Mouse (Mus musculus): Measurements from ENCODE around the gene Ltbp3. TPM values are rescaled to one million over a fixed set of nuclear protein-coding genes. Genes with fewer than 3 reads are reported as not detected.

Gene Ltbp3
- polyA plus RNA-seq, 1 experiment from 2014 or later, result 10.6 TPM

DNA sequence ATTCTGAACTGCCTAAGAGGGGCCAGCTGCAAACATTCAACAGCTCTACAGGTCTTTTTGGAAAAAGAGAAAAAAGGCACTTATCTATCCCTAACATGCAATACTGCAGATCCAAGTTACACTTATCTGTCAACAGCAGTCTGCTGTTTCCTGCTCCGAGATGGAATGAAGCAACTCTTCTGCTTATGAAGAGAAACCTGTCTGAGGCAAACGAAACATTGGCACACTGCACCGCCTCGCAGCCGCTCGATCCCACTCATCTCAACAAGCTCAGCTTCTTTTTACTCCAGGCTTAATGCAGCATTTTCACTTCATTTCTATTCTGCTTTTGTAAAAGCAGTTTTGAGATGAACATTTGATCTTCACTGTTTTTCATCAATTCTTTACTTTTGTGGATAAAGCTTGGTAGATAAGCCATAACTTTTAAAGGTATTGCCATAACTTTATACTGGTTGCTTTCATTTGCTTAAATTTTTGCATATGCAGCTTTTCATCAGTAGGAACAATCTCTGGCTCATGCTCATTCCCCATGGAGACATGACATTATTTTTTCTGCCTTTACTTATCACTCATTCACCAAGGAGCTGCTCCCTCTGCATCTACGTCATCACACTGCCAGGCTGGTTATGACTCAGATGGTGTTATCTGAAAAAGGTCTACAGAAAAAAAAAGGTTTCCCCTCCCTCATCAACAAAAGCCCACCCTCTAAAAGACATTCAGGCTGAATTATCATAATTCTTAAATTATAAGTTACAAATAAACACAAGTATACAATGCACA is 58.2 kb downstream of the Ltbp3 start:
- Histone ChIP-seq H3K4me1 (replicated peaks) (peaks cover 47% of the 10 kb centered on the region), H3K9ac (peak overlapping the region; percentile 81), H3K9me3 (no peaks in the 10 kb centered on the region), H3K4me3 (peak overlapping the region; percentile 87), H3K27ac (peak overlapping the region; percentile 58; the same call in 1 of the 2 replicates), H3K27me3 (no peaks in the 10 kb centered on the region), H3K4me2 (peak overlapping the region; percentile 99), H3K36me3 (peaks cover 41% of the 10 kb centered on the region)
- WGBS, result 1% methylated on average over 7 of the region's 7 CpGs
- no peak for ATAC-seq (ENCODE audit: low FRiP score)

DNA sequence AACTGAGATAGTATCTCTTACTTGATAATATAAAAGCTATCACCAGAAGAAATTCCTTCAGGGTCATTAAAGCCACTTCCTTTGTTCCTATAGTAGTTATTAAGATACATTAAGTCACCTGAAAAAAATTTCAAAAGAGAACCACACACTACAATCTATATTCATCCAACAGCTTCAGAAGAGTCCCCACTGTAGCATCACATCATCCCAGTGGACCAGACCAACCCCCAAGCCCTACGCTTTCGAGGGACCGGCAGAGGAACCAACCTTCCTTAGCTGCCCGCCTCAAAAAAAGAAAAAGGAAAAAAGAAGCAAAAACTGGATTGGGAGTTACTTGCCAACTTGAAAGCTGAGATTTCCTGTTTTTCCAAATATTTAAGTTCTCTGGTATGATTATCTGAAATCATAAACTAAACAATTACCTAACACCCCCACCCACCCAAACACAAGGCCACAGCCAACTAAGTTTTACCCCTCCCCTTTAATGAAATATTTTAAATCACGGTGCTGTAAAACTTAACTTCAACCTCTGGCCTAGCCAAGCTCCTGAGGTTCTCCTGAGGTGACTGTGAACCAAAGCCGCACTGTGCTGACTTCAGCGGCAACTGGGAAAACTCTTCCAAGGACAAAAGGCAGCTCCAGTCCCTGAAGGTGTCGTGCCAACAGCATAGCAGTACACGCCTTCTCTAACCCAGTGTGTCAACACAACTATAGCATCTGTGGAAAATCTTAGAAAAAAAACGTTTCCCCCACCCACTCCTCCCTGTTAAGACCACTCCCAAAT is 59.1 kb downstream of the Ltbp3 start:
- no peaks in the 10 kb centered on the region for H3K27me3 ChIP-seq
- H3K4me2 ChIP-seq, result peak overlapping the region; percentile 99
- ATAC-seq (ENCODE audit: low FRiP score), result no peak
- peak overlapping the region; percentile 100 for H3K27ac ChIP-seq
- no peaks in the 10 kb centered on the region for H3K9me3 ChIP-seq
- WGBS, result 0% methylated on average over 10 of the region's 10 CpGs
- peaks cover 39% of the 10 kb centered on the region for H3K36me3 ChIP-seq
- peak overlapping the region; percentile 87 for H3K4me3 ChIP-seq
- H3K9ac ChIP-seq, result peak overlapping the region; percentile 99
- peaks cover 49% of the 10 kb centered on the region for H3K4me1 ChIP-seq (replicated peaks)

DNA sequence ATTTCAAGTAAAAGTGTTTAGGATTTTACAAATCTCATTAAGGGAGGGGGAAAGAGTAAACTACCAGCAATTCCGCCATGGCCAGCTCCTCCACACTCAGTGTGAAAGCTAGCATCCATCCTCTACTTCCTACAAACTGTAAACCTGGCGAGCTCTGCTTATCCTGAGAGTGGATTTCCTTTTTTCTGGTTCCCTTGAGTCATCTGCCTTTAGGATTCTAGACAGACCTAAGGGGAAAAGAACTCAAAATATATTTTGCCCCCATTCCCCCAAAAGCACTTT is 59.6 kb downstream of the Ltbp3 start:
- H3K4me2 ChIP-seq, result peak overlapping the region; percentile 99
- no peak for ATAC-seq (ENCODE audit: low FRiP score)
- peak overlapping the region; percentile 87 for H3K4me3 ChIP-seq
- H3K4me1 ChIP-seq (replicated peaks), result peaks cover 48% of the 10 kb centered on the region
- peak overlapping the region; percentile 100 for H3K27ac ChIP-seq
- H3K9me3 ChIP-seq, result no peaks in the 10 kb centered on the region
- H3K27me3 ChIP-seq, result no peaks in the 10 kb centered on the region
- 1% methylated on average over 2 of the region's 2 CpGs for WGBS
- H3K9ac ChIP-seq, result peak overlapping the region; percentile 99
- H3K36me3 ChIP-seq, result peaks cover 33% of the 10 kb centered on the region

DNA sequence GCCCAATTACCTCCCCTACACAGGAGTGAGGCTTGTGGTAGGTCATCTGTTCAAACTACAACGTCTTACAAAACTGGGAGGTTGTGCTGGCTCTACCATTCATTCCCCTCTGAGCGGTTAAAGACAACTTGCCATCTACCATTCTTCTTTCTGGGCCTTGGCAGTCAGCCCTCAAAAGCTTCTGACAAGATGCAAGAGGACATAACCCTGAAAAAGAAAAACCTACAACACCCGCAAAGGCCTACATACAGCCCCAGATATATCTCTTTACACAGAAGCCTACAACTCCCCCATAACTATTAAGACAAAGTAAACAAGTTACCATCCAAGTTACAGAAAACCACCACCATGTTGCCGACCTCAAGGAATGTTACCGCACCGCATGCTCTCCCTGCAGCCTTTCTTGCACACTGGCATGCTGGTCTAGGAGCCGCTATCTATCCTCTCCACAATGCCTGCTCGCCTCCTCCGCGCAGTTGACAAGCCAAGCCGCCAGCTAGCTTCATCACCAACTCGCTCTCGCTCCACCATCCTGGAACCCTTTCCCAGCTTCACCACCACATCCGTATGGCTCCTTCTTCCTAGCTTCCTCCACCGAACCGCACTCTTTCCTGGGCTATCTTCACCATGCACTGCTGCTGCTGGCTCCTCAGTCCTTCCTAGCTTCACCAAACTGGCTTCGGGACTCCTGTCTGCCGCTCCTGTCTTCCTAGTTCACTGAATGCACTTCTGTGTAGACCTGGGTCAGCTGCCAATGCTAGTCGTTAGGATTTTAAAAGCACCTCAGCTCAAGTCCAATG is 60.1 kb downstream of the Ltbp3 start:
- WGBS, result under 1% methylated on average over 19 of the region's 19 CpGs
- H3K9me3 ChIP-seq, result no peaks in the 10 kb centered on the region
- peak overlapping the region; percentile 99 for H3K4me2 ChIP-seq
- H3K9ac ChIP-seq, result peak overlapping the region; percentile 99
- peaks cover 28% of the 10 kb centered on the region for H3K36me3 ChIP-seq
- H3K4me3 ChIP-seq, result peak overlapping the region; percentile 87
- H3K27me3 ChIP-seq, result no peaks in the 10 kb centered on the region
- peak overlapping the region; percentile 100 for H3K27ac ChIP-seq
- peaks cover 46% of the 10 kb centered on the region for H3K4me1 ChIP-seq (replicated peaks)
- ATAC-seq (ENCODE audit: low FRiP score), result no peak

DNA sequence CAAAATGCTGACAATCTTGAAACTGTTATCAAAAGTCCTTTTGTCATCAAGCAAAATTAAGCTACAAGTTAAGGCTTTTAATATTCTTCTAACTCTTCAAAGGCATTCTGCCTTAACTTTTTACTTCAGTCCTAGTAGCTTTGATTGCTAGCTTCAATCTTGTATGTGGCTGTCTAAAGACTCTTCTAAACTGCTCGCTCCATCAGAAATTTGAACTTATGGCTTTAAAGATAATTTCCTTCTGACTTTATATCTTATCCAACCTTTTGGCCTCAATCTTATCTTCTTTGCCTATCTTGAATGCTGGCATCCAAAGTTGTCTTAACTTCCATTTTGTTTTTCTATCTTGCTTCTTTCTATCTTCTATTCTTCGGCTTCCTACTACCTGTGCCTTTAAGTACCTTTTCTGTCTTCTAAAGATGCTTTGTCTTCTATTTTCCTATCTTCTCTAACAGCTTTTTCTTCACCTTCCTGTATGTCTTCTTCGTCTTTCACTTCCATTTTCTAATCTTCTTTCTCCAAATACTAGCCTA is 60.8 kb downstream of the Ltbp3 start:
- Histone ChIP-seq H3K9me3 (no peaks in the 10 kb centered on the region), H3K36me3 (peaks cover 21% of the 10 kb centered on the region), H3K4me3 (peak overlapping the region; percentile 87), H3K4me1 (replicated peaks) (peaks cover 46% of the 10 kb centered on the region), H3K27ac (peak overlapping the region; percentile 100), H3K9ac (peak overlapping the region; percentile 99), H3K4me2 (peak overlapping the region; percentile 99), H3K27me3 (no peaks in the 10 kb centered on the region)
- no peak for ATAC-seq (ENCODE audit: low FRiP score)
- WGBS, result 8% methylated on average over 3 of the region's 3 CpGs

DNA sequence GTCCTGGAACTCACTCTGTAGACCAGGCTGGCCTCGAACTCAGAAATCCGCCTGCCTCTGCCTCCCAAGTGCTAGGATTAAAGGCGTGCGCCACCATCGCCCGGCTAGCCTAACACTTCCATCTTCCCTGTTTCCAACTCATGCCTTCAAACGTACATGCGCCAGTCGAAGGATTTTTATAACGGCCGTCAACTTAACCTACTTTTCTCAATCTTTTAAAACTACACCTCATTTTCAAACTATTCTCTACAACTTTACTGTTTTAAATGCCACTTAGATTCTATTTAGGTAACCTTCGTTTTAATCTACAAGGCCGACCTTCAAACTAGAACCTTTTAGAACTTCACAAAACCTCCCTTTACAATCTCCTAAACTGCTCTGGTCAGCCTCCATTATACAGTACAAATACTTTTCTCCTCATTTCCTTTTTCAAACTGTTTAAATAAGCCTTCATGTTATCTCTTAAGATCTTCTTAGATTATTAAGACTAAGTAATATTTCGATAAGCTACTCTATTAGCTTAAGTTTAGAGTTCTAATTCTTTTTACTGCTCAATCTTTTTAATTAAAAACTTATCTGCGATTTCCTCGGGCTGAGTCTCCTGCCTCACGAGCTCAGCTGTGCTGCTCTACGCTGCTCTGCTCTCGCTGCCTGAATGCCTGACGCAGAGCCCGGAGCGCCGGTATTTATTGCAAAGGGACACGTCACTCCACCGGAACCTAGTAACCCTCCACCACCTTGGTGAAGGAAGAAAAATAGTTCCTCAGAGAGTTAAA is 61.5 kb downstream of the Ltbp3 start:
- Histone ChIP-seq H3K4me2 (peak overlapping the region; percentile 99), H3K4me1 (replicated peaks) (peaks cover 44% of the 10 kb centered on the region), H3K27me3 (no peaks in the 10 kb centered on the region), H3K4me3 (peak overlapping the region; percentile 87), H3K27ac (peak overlapping the region; percentile 100), H3K36me3 (peaks cover 14% of the 10 kb centered on the region), H3K9ac (peak overlapping the region; percentile 99), H3K9me3 (no peaks in the 10 kb centered on the region)
- under 1% methylated on average over 25 of the region's 25 CpGs for WGBS
- ATAC-seq (ENCODE audit: low FRiP score), result 0 out of 2 replicates have a peak, but pooled peaks have one; percentile 26

DNA sequence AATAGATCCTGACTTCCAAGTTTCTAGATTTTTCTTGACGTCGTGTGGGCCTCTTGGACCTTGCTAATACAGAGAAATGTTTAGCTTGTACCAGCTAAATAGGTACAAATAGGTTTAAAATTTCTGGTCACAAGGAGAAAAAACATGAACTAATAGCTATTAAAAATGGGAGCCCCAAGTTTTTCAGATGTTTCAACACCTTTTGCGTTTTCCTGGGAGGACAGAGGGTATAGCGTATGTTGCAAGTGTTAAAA is 62.0 kb downstream of the Ltbp3 start:
- under 1% methylated on average over 4 of the region's 4 CpGs for WGBS
- Histone ChIP-seq H3K4me3 (peak overlapping the region; percentile 87), H3K9ac (peak overlapping the region; percentile 99), H3K27me3 (no peaks in the 10 kb centered on the region), H3K4me2 (peak overlapping the region; percentile 99), H3K36me3 (peaks cover 9% of the 10 kb centered on the region), H3K4me1 (replicated peaks) (peaks cover 40% of the 10 kb centered on the region), H3K27ac (peak overlapping the region; percentile 100), H3K9me3 (no peaks in the 10 kb centered on the region)
- ATAC-seq (ENCODE audit: low FRiP score), result no peak

DNA sequence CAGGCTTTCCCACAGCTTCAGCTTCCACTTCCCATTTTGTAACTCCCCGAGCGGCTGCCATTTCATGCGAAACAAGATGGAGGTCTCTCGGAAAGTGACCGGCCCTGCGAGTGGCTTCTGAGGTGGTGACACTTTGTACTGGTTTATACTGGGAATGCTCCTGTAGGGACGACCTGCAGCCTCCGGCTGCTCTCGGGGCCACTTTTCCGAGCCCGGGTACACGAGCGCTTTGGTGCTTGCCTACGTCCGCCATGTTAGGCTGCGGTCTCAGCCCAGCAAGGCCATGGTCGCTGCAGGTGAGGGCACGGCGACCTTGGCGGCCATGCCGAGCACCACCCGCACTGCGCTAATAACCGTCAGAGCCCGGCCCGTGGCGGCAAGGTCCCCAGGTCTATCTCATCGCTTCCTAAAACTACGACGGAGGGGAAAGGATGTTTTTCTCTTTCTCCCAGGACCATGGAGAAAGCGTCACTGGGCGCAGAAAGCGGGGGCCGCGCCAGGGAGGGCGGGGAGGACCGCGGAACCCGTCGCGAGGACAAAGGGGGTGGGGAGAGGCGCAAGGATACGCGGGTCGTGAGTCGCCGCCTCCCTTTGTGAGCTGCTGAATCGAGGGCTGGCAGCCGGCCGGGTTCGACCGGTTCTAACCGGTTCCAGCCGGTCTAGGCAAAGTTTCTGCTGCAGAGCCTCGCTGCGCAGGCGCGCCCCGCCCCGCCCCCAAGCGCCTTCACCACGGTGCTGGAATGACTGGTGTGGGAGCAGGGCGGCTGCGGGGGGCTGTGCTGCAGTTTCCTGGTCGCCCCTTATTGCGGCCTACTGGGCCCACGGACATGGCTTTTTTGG is 62.6 kb downstream of the Ltbp3 start:
- ATAC-seq (ENCODE audit: low FRiP score), result peak; percentile 98
- Histone ChIP-seq H3K9ac (peak overlapping the region; percentile 99), H3K4me2 (peak overlapping the region; percentile 99), H3K4me3 (peak overlapping the region; percentile 87), H3K27ac (peak overlapping the region; percentile 100), H3K4me1 (replicated peaks) (peaks cover 40% of the 10 kb centered on the region), H3K27me3 (no peaks in the 10 kb centered on the region), H3K36me3 (peaks cover 5% of the 10 kb centered on the region; the same call in 1 of the 2 replicates), H3K9me3 (no peaks in the 10 kb centered on the region)
- under 1% methylated on average over 67 of the region's 67 CpGs for WGBS

DNA sequence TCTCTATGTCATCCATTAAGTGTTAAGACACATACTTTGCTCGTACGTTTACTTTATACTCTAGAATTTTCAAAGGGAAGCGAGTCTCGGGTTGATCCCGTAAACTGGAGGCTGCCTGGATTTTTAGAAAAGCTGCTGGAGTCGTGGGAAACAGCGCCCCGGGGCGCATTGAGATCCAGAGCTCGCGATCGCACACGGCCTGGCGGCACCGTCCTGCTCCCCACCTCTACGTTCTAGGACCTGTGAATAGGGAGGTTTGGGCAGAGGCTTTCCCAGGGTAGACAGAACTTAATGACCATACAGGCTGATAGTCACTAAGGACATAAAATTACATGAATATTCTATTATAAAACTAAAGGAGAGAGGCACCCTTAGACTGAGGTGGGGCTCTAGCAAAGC is 63.2 kb downstream of the Ltbp3 start:
- Histone ChIP-seq H3K4me1 (replicated peaks) (peaks cover 46% of the 10 kb centered on the region), H3K4me2 (peak overlapping the region; percentile 99), H3K9me3 (no peaks in the 10 kb centered on the region), H3K27ac (peak overlapping the region; percentile 100), H3K27me3 (no peaks in the 10 kb centered on the region), H3K36me3 (0 out of 2 replicates have a peak, but pooled peaks cover under 1% of the 10 kb centered on the region), H3K4me3 (peak overlapping the region; percentile 87), H3K9ac (peak overlapping the region; percentile 77)
- 1% methylated on average over 16 of the region's 16 CpGs for WGBS
- ATAC-seq (ENCODE audit: low FRiP score), result peak; percentile 13

DNA sequence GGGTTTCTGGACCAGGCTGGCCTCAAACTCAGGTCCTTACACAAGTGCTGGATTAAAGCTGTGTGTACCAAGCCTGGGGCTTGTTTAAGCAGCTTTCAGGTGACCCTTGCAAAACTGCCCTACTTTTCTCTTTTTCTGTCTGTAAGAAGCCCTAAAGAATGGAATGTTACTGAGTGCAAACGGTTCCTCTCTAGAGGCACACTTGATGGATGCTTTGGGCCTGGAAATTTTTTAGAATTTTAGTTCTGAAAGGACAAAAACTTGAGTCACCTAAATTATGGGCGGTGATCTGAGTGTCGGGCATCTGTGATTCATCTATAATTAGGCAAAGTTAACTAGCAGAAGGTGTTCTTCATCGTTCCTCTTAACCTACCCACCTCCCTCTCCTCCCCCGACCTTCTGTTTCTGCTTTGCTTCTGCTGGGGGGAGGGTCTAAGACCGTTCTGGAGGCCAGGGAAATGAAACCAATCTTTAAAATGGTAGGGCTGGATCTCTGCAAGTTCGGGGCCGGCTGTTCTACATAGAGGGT is 63.7 kb downstream of the Ltbp3 start:
- no peaks in the 10 kb centered on the region for H3K36me3 ChIP-seq
- H3K27ac ChIP-seq, result peak overlapping the region; percentile 100
- peak overlapping the region; percentile 99 for H3K4me2 ChIP-seq
- H3K27me3 ChIP-seq, result no peaks in the 10 kb centered on the region
- ATAC-seq (ENCODE audit: low FRiP score), result no peak
- no peaks in the 10 kb centered on the region for H3K9me3 ChIP-seq
- 37% methylated on average over 8 of the region's 8 CpGs for WGBS
- H3K4me3 ChIP-seq, result peak overlapping the region; percentile 87; the same call in 1 of the 2 replicates
- H3K4me1 ChIP-seq (replicated peaks), result peaks cover 50% of the 10 kb centered on the region
- peak overlapping the region; percentile 77 for H3K9ac ChIP-seq
